Comparison of ENCODE assay signal across 10 mouse cellular contexts in the genomic region with DNA sequence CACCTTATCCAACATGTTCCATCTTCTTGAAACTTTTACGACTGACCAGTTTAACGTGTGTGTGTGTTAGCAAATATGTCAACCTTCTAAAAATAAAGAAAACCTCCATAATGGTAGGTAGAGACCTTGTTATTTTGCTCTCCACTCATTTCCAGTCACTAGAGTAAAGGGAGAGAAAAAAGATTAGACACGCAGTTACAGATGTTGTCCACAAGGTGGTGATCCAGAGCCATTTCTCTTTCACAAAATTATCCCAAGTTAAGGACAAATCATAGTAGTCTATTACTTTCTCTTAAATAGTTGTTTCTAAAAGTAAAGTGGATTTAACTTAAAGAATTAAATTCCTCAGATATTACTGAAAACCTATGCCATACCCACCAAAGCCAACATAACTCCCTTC. TPM values are rescaled to one million over a fixed set of nuclear protein-coding genes. Genes with fewer than 3 reads are reported as not detected.
A peak's percentile ranks its signal among the peaks of the same experiment; 100 is the strongest.
DNase-seq lines count a peak whose midpoint lies in the region; ATAC-seq and TF ChIP-seq lines count a peak whose summit lies in the region.
"Had no signal": no experiment of that assay in that cellular context is flagged by ENCODE, and none has a peak within 500 bp of the region (broad histone marks: within the 10 kb centered on the region; RNA-seq: fewer than 3 reads in every experiment).

No protein-coding gene starts in this region.

- H3K4me2 ChIP-seq in forebrain, postnatal 0 days (ENCODE audit: low read depth): no peak overlapping the region
- H3K4me2 ChIP-seq in forebrain, embryonic 16.5 days (ENCODE audit: low read length): no peak overlapping the region
- no peak overlapping the region for H3K4me2 ChIP-seq in lung, postnatal 0 days (replicated peaks; ENCODE audit: low read depth, low read length)
- H3K4me2 ChIP-seq: limb, embryonic 12.5 days had no signal

- H3K4me3 ChIP-seq in forebrain, postnatal 0 days (ENCODE audit: low read depth, low read length): no peak overlapping the region
- no peak overlapping the region for H3K4me3 ChIP-seq in forebrain, embryonic 16.5 days (replicated peaks; ENCODE audit: low read length)
- H3K4me3 ChIP-seq in lung, postnatal 0 days (ENCODE audit: low read depth, low read length): no peak overlapping the region
- H3K4me3 ChIP-seq: limb, embryonic 12.5 days had no signal

- peaks cover 29% of the 10 kb centered on the region for H3K36me3 ChIP-seq in forebrain, postnatal 0 days (ENCODE audit: insufficient read depth)
- H3K36me3 ChIP-seq in forebrain, embryonic 16.5 days (ENCODE audit: control insufficient read depth, insufficient read depth): peaks cover 17% of the 10 kb centered on the region
- H3K36me3 ChIP-seq in lung, postnatal 0 days (ENCODE audit: insufficient read depth, low read length): peaks cover 9% of the 10 kb centered on the region
- H3K36me3 ChIP-seq in splenic B cell, adult 2 months (ENCODE audit: control insufficient read depth, insufficient read depth, low read length, poor library complexity, severe bottlenecking): peaks cover 9% of the 10 kb centered on the region

- peak; percentile 62 for DNase-seq in forebrain, postnatal 0 days
- DNase-seq in lung, postnatal 0 days (ENCODE audit: low spot score): peak; percentile 48
- no peak for DNase-seq in lung, postnatal 4 days
- peak; percentile 47 for DNase-seq in splenic B cell, adult 2 months (ENCODE audit: low read depth, low spot score)
- DNase-seq in kidney, postnatal 10 days: no peak
- DNase-seq in frontal cortex, postnatal 25 days (ENCODE audit: low spot score in 2 of 2): no peak
- DNase-seq: gastrocnemius, postnatal 10 days had no signal

- 0 out of 2 replicates have a peak, but pooled peaks have one; percentile 34 for ATAC-seq in forebrain, postnatal 0 days
- no peak for ATAC-seq in forebrain, embryonic 16.5 days
- ATAC-seq in lung, postnatal 0 days: no peak
- peak; percentile 66 for ATAC-seq in common myeloid progenitor, adult 5-6 weeks (replicated peaks; ENCODE audit: low read depth, poor library complexity, severe bottlenecking)

- WGBS in forebrain, postnatal 0 days: 61% methylated on average over 3 of the region's 3 CpGs
- 65% methylated on average over 3 of the region's 3 CpGs for WGBS in forebrain, embryonic 16.5 days
- 65% methylated on average over 3 of the region's 3 CpGs for WGBS in lung, postnatal 0 days

- H3K9ac ChIP-seq in forebrain, postnatal 0 days: no peak overlapping the region
- no peak overlapping the region for H3K9ac ChIP-seq in forebrain, embryonic 16.5 days (replicated peaks; ENCODE audit: low read depth, low read length)
- H3K9ac ChIP-seq in lung, postnatal 0 days (replicated peaks; ENCODE audit: low read depth): no peak overlapping the region
- H3K9ac ChIP-seq: limb, embryonic 12.5 days had no signal

- no peaks in the 10 kb centered on the region for H3K9me3 ChIP-seq in forebrain, postnatal 0 days (ENCODE audit: low read length)
- no peaks in the 10 kb centered on the region for H3K9me3 ChIP-seq in forebrain, embryonic 16.5 days (ENCODE audit: control insufficient read depth, low read length)
- H3K9me3 ChIP-seq in lung, postnatal 0 days (ENCODE audit: low read length): no peaks in the 10 kb centered on the region
- H3K9me3 ChIP-seq: limb, embryonic 12.5 days had no signal

- TF ChIP-seq EP300 in lung, postnatal 0 days (IDR thresholded peaks at IDR 0.05): no peak

- no peak overlapping the region for H3K27ac ChIP-seq in forebrain, postnatal 0 days (ENCODE audit: low read depth, low read length)
- no peak overlapping the region for H3K27ac ChIP-seq in forebrain, embryonic 16.5 days (ENCODE audit: low read length)
- no peak overlapping the region for H3K27ac ChIP-seq in lung, postnatal 0 days (ENCODE audit: low read length)
- H3K27ac ChIP-seq: limb, embryonic 12.5 days had no signal

- peak; percentile 77 for TF ChIP-seq CTCF in forebrain, postnatal 0 days (IDR thresholded peaks at IDR 0.05; ENCODE audit: low read depth)
- TF ChIP-seq CTCF in lung, postnatal 0 days (IDR thresholded peaks at IDR 0.05): peak; percentile 77

- H3K4me1 ChIP-seq in forebrain, postnatal 0 days (ENCODE audit: insufficient read depth): no peaks in the 10 kb centered on the region
- H3K4me1 ChIP-seq in forebrain, embryonic 16.5 days (replicated peaks; ENCODE audit: control insufficient read depth, insufficient read depth, low read length): no peaks in the 10 kb centered on the region
- no peaks in the 10 kb centered on the region for H3K4me1 ChIP-seq in lung, postnatal 0 days (ENCODE audit: insufficient read depth, low read depth, low read length)
- H3K4me1 ChIP-seq: limb, embryonic 12.5 days had no signal

- H3K27me3 ChIP-seq in forebrain, postnatal 0 days (ENCODE audit: insufficient read depth, low read length): no peaks in the 10 kb centered on the region
- H3K27me3 ChIP-seq in forebrain, embryonic 16.5 days (replicated peaks; ENCODE audit: control insufficient read depth, insufficient read depth, low read length): no peaks in the 10 kb centered on the region
- no peaks in the 10 kb centered on the region for H3K27me3 ChIP-seq in lung, postnatal 0 days (replicated peaks; ENCODE audit: insufficient read depth, low read length)
- H3K27me3 ChIP-seq in splenic B cell, adult 2 months (ENCODE audit: control insufficient read depth, insufficient read depth, low read length, poor library complexity, severe bottlenecking): no peaks in the 10 kb centered on the region
- H3K27me3 ChIP-seq: limb, embryonic 12.5 days had no signal

RNA-seq across cellular contexts. Expression of a gene that starts 37.8 kb away (rescaled TPM):
- total RNA-seq in forebrain, postnatal 0 days (2014; rRNA removed): 164 and 265 TPM in 2 replicates
- polyA plus RNA-seq in forebrain, postnatal 0 days (2015; fragmentation: Nextera tagmentation; extraction: Ambion mirVana): 203 and 295 TPM in 2 replicates
- polyA plus RNA-seq in forebrain, embryonic 16.5 days (2015; fragmentation: Nextera tagmentation; extraction: Ambion mirVana): 175 and 200 TPM in 2 replicates
- 0.48 and 0.56 TPM in 2 replicates for polyA plus RNA-seq in lung, postnatal 0 days (2015; fragmentation: Nextera tagmentation; extraction: Ambion mirVana)
- total RNA-seq in common myeloid progenitor, adult 5-6 weeks (2017): not detected in 2 replicates

Comparison
In these comparisons a context has a peak if more than half of its experiments do, and no peak if none do; other contexts are left out.
1. ATAC-seq: peak in forebrain, postnatal 0 days (single experiment) and common myeloid progenitor, adult 5-6 weeks (single experiment); none in forebrain, embryonic 16.5 days (single experiment) and lung, postnatal 0 days (single experiment).
2. DNase-seq: peak in forebrain, postnatal 0 days (single experiment), lung, postnatal 0 days (single experiment) and splenic B cell, adult 2 months (single experiment); none in lung, postnatal 4 days (0 of 2), kidney, postnatal 10 days (single experiment) and frontal cortex, postnatal 25 days (0 of 2).
3. RNA of a gene that starts 37.8 kb away (polyA plus RNA-seq): 203 to 295 TPM in forebrain, postnatal 0 days and 175 to 200 TPM in forebrain, embryonic 16.5 days; 0.48 to 0.56 TPM in lung, postnatal 0 days; every median in the first group is over 100 times any median in the second.